Mouse (Mus musculus) stomach, embryonic 16.5 days (tissue): Measurements from ENCODE around the gene Iqsec1. TPM values are rescaled to one million over a fixed set of nuclear protein-coding genes. Genes with fewer than 3 reads are reported as not detected.

Source experiments
- ATAC-seq: fragments of 200-750 bp; cut with Nextera tagmentation; 2 replicates; pipeline ENCODE4 v1.8.0; 2017; ENCODE audit warnings: moderate number of reproducible peaks, moderate TSS enrichment; ENCODE audit not compliant: insufficient read depth, low FRiP score
- H3K27ac ChIP-seq: fragments of 300-500 bp; sonication (generic); 2 replicates; pipeline ENCODE4 v1.5.1; 2014; ENCODE audit warnings: low read length
- H3K27me3 ChIP-seq: fragments of 300-500 bp; sonication (generic); 2 replicates; pipeline ENCODE4 v1.6.1; 2014; ENCODE audit warnings: low read length, control low read depth, mixed read lengths; ENCODE audit not compliant: control insufficient read depth, insufficient read depth
- H3K36me3 ChIP-seq: fragments of 300-500 bp; sonication (generic); 2 replicates; pipeline ENCODE4 v1.6.1; 2014; ENCODE audit warnings: low read length; ENCODE audit not compliant: control insufficient read depth, insufficient read depth
- H3K4me1 ChIP-seq: fragments of 300-500 bp; sonication (generic); 2 replicates; pipeline ENCODE4 v1.6.1; 2014; ENCODE audit warnings: low read length, control low read depth, mixed read lengths; ENCODE audit not compliant: control insufficient read depth, insufficient read depth
- H3K4me2 ChIP-seq: fragments of 300-500 bp; sonication (generic); 2 replicates; pipeline ENCODE4 v1.6.1; 2014; ENCODE audit warnings: low read depth, low read length, mixed read lengths
- H3K4me3 ChIP-seq: fragments of 300-500 bp; sonication (generic); replicated peaks from 2 replicates; pipeline ENCODE4 v1.5.1; 2014; ENCODE audit warnings: mild to moderate bottlenecking, low read length
- H3K9ac ChIP-seq: fragments of 300-500 bp; sonication (generic); 2 replicates; pipeline ENCODE4 v1.6.1; 2014; ENCODE audit warnings: low read length
- H3K9me3 ChIP-seq: fragments of 300-500 bp; sonication (generic); replicated peaks from 2 replicates; pipeline ENCODE4 v1.6.1; 2016; ENCODE audit warnings: low read length, control low read depth; ENCODE audit not compliant: control insufficient read depth
- WGBS: fragments of 180-500 bp; shearing (Covaris S2); extraction: QIAGEN DNeasy Blood & Tissue Kit; methylation state at CpG from one replicate; pipeline ENCODE4 v1.1.7; 2014; 5-methylcytosine and 5-hydroxymethylcytosine counted together
- polyA plus RNA-seq: library from polyadenylated mRNA; unstranded; fragments of >200 nt; fragmentation: Nextera tagmentation; extraction: Ambion mirVana; gene quantifications from 2 replicates; pipeline ENCODE4 v1.2.1, GENCODE M21; 2015

The Iqsec1 gene
- polyA plus RNA-seq, 1 experiment from 2014 or later: 8.3 TPM

GRCm38 (mm10) chr6:90695754-90696153, 292.7 kb downstream of the Iqsec1 start:
- Histone ChIP-seq H3K27me3 (no peaks in the 10 kb centered on the region), H3K4me1 (peaks cover 10% of the 10 kb centered on the region; the same call in 1 of the 2 replicates), H3K9me3 (no peaks in the 10 kb centered on the region), H3K4me2 (no peak overlapping the region), H3K4me3 (no peak overlapping the region), H3K9ac (no peak overlapping the region), H3K36me3 (no peaks in the 10 kb centered on the region), H3K27ac (no peak overlapping the region)
- WGBS: 77% methylated on average over 1 of the region's 1 CpGs
- ATAC-seq: no peak

DNA sequence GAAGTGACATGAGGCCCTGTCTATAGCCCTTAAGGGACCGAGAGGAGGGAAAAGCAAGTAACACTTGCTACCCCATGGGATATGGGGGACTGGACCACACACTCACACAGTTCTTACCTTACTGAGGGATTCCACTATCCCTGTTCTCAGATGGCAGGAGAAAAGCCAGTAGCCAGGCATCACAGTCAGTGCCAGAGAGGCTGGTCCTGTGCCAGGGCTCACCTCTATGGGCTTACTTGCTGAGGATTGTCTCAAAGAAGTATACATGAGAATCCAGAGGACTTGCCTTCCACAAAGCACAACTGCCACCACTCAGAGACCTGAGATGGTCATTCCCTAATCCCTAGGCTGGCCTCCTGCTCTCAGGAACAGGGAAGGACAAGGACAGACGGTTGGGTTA, 296.1 kb downstream of the Iqsec1 start:
- peaks cover 12% of the 10 kb centered on the region; the same call in 1 of the 2 replicates for H3K36me3 ChIP-seq

GRCm38 (mm10) chr6:90691935-90692334, 296.6 kb downstream of the Iqsec1 start:
- ATAC-seq: no peak
- Histone ChIP-seq H3K9me3 (no peaks in the 10 kb centered on the region), H3K4me1 (0 out of 2 replicates have a peak, but pooled peaks cover 10% of the 10 kb centered on the region), H3K27me3 (no peaks in the 10 kb centered on the region), H3K4me3 (no peak overlapping the region), H3K4me2 (no peak overlapping the region), H3K9ac (no peak overlapping the region), H3K27ac (no peak overlapping the region), H3K36me3 (peaks cover 12% of the 10 kb centered on the region; the same call in 1 of the 2 replicates)
- 63% methylated on average over 2 of the region's 2 CpGs for WGBS

More for the DNA sequence above, 296.1 kb downstream of the Iqsec1 start:
- Histone ChIP-seq H3K9ac (no peak overlapping the region), H3K4me2 (no peak overlapping the region), H3K9me3 (no peaks in the 10 kb centered on the region), H3K4me1 (0 out of 2 replicates have a peak, but pooled peaks cover 10% of the 10 kb centered on the region), H3K27ac (no peak overlapping the region), H3K4me3 (no peak overlapping the region), H3K27me3 (no peaks in the 10 kb centered on the region)
- ATAC-seq: no peak
- 74% methylated on average over 2 of the region's 2 CpGs for WGBS

GRCm38 (mm10) chr6:90689500-90689899, 299.0 kb downstream of the Iqsec1 start:
- Histone ChIP-seq H3K27me3 (no peaks in the 10 kb centered on the region), H3K4me3 (no peak overlapping the region), H3K4me1 (0 out of 2 replicates have a peak, but pooled peaks cover 13% of the 10 kb centered on the region), H3K4me2 (no peak overlapping the region), H3K9me3 (no peaks in the 10 kb centered on the region), H3K9ac (no peak overlapping the region), H3K27ac (no peak overlapping the region), H3K36me3 (peaks cover 12% of the 10 kb centered on the region; the same call in 1 of the 2 replicates)
- ATAC-seq: no peak
- WGBS: 79% methylated on average over 10 of the region's 10 CpGs

- 60% methylated on average over 3 of the region's 3 CpGs for WGBS
- Histone ChIP-seq H3K9me3 (no peaks in the 10 kb centered on the region), H3K9ac (no peak overlapping the region), H3K27me3 (no peaks in the 10 kb centered on the region), H3K4me1 (0 out of 2 replicates have a peak, but pooled peaks cover 13% of the 10 kb centered on the region), H3K4me3 (no peak overlapping the region), H3K4me2 (no peak overlapping the region), H3K36me3 (peaks cover 12% of the 10 kb centered on the region; the same call in 1 of the 2 replicates), H3K27ac (no peak overlapping the region)
- no peak for ATAC-seq
Observed at GRCm38 (mm10) chr6:90688742-90689141, 299.7 kb downstream of the Iqsec1 start.

- H3K27ac ChIP-seq: no peak overlapping the region
- peaks cover 12% of the 10 kb centered on the region; the same call in 1 of the 2 replicates for H3K36me3 ChIP-seq
- no peak overlapping the region for H3K4me3 ChIP-seq
- H3K9ac ChIP-seq: no peak overlapping the region
- 0 out of 2 replicates have a peak, but pooled peaks cover 13% of the 10 kb centered on the region for H3K4me1 ChIP-seq
- no peaks in the 10 kb centered on the region for H3K27me3 ChIP-seq
- no peaks in the 10 kb centered on the region for H3K9me3 ChIP-seq
- WGBS: 94% methylated on average over 6 of the region's 6 CpGs
- H3K4me2 ChIP-seq: no peak overlapping the region
- ATAC-seq: no peak
Observed at GRCm38 (mm10) chr6:90688003-90688402, 300.5 kb downstream of the Iqsec1 start.

DNA sequence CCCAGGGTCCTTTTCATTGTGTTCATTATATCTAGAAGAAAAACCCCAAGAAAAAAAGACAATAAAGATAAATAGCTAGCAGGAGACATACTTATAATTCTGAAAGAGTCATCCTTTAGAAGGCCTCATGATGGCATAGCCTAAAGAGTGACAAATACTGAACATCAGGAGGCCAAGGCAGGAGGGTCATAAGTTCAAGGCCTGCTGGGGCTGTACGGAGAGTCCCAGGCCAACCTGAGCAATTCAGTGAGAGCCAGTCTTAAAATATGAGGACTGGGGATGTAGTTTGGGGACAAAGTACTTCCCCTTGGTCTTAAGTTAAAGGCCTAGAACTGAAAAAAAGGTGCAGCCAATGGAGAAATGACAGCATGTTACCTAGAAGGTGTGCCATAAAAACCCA, 301.7 kb downstream of the Iqsec1 start:
- H3K4me1 ChIP-seq: 0 out of 2 replicates have a peak, but pooled peaks cover 13% of the 10 kb centered on the region
- H3K9me3 ChIP-seq: no peaks in the 10 kb centered on the region
- ATAC-seq: no peak
- H3K27me3 ChIP-seq: no peaks in the 10 kb centered on the region
- H3K36me3 ChIP-seq: peaks cover 12% of the 10 kb centered on the region; the same call in 1 of the 2 replicates
- 60% methylated on average over 1 of the region's 1 CpGs for WGBS
- H3K9ac ChIP-seq: no peak overlapping the region
- H3K27ac ChIP-seq: no peak overlapping the region
- H3K4me2 ChIP-seq: no peak overlapping the region
- H3K4me3 ChIP-seq: no peak overlapping the region

- Histone ChIP-seq H3K9me3 (no peaks in the 10 kb centered on the region), H3K4me1 (0 out of 2 replicates have a peak, but pooled peaks cover 10% of the 10 kb centered on the region), H3K27ac (no peak overlapping the region; the same call in 1 of the 2 replicates), H3K36me3 (no peaks in the 10 kb centered on the region), H3K9ac (no peak overlapping the region), H3K27me3 (no peaks in the 10 kb centered on the region), H3K4me2 (no peak overlapping the region), H3K4me3 (no peak overlapping the region)
- peak; percentile 69; the same call in 1 of the 2 replicates for ATAC-seq
- WGBS: 80% methylated on average over 3 of the region's 3 CpGs
Observed at GRCm38 (mm10) chr6:90683831-90684532, 304.5 kb downstream of the Iqsec1 start.

- H3K4me3 ChIP-seq: no peak overlapping the region
- H3K4me1 ChIP-seq: 0 out of 2 replicates have a peak, but pooled peaks cover 6% of the 10 kb centered on the region
- H3K4me2 ChIP-seq: no peak overlapping the region
- H3K36me3 ChIP-seq: peaks cover 17% of the 10 kb centered on the region
- no peak overlapping the region for H3K9ac ChIP-seq
- WGBS: 82% methylated on average over 12 of the region's 12 CpGs
- no peaks in the 10 kb centered on the region for H3K9me3 ChIP-seq
- ATAC-seq: no peak
- no peaks in the 10 kb centered on the region for H3K27me3 ChIP-seq
- no peak overlapping the region for H3K27ac ChIP-seq
Observed at GRCm38 (mm10) chr6:90680401-90680800, 308.1 kb downstream of the Iqsec1 start.
